Mouse (Mus musculus) kidney, adult 18-20 months (tissue): ENCODE measurements at regions not wholly inside any gene's neighbourhood (a gene's known extent, or its start where the extent isn't known, plus 50 kb on each side); places are given as distances from the start of the nearest gene placed in this dataset.

ENCODE experiments used
- DNase-seq: peaks from one replicate; pipeline ENCODE4 v3.0.0; 2021

DNA sequence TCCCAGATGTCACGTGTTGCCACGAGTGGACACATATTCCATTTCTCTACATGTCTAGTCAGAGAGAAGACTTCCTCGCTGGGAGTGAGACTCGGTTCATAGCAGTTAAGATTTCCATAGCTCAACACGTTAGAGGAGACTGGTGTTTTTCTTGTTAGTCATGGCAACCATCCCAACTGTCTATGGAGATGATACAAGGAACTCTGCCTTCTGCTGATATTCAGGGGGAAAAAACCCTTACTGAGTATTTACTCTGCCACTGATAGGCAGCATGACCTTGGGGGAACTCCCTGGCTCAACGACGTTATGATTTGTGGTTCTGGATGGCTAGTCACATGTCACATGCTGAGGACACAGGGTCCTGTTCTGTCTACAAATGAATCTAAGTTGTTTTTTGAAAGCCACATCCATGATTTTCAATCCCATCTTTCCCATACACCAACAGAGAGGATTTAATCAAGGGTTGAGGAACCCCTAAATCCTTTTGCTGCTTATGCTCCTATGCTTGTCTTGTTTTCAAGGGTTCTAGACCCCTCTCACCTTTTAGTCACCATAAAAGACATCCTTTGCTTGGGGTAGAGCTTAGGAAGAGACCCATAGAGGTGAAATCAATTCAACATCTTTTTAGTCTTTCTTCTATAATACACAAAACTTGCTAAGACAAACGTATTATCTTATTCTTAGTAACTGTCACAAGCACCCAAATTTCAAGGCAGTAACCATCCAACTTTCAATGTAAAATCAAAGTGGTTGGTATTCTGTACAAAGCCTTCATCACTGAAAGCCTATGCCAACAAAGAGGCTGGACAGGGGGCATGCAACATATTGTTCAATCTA, 50.2 kb upstream of the Adtrp start:
- DNase-seq = no peak
